Mouse (Mus musculus) bone marrow, adult 2 months (tissue): ENCODE measurements around the gene Klhl2. TPM values are rescaled to one million over a fixed set of nuclear protein-coding genes. Genes with fewer than 3 reads are reported as not detected.

Source experiments
- H3K27ac ChIP-seq: fragments of 200-500 bp; 2 replicates; pipeline ENCODE4 v1.5.1; 2012; ENCODE audit warnings: low read depth, mild to moderate bottlenecking, control low read depth, inconsistent platforms, low read length; ENCODE audit not compliant: control insufficient read depth, poor library complexity, insufficient read depth
- H3K4me1 ChIP-seq: fragments of 200-500 bp; 2 replicates; pipeline ENCODE4 v1.6.1; 2011; ENCODE audit warnings: low read length; ENCODE audit not compliant: control insufficient read depth, insufficient read depth
- H3K4me3 ChIP-seq: fragments of 200-500 bp; replicated peaks from 2 replicates; pipeline ENCODE3; 2011; ENCODE audit warnings: mild to moderate bottlenecking, low read depth, low read length, control low read depth; ENCODE audit not compliant: control insufficient read depth
- CTCF ChIP-seq: fragments of 200-500 bp; IDR thresholded peaks from 2 replicates; pipeline ENCODE4 v1.5.1; 2011; ENCODE audit warnings: low read length, control low read depth; ENCODE audit not compliant: control insufficient read depth, insufficient read depth
- POLR2A ChIP-seq: fragments of 200-500 bp; IDR thresholded peaks from 2 replicates; pipeline ENCODE4 v1.6.1; 2011; ENCODE audit warnings: low read depth, mild to moderate bottlenecking, control low read depth, low read length, borderline replicate concordance; ENCODE audit not compliant: control insufficient read depth
- WGBS: fragments of 180-500 bp; shearing (Covaris S2); methylation state at CpG from one replicate; pipeline ENCODE4 v1.1.7; 2018; 5-methylcytosine and 5-hydroxymethylcytosine counted together
- polyA plus RNA-seq: library from polyadenylated mRNA; stranded (reverse); fragments of >200 nt; gene quantifications from 2 replicates; pipeline ENCODE4 v1.2.4, GENCODE M21; 2011; ENCODE audit warnings: low replicate concordance; ENCODE audit not compliant: missing spikeins, insufficient read depth, insufficient read length

Gene Klhl2
- polyA plus RNA-seq, 1 experiment: 6.2 TPM

- TF ChIP-seq POLR2A: no peak
- TF ChIP-seq CTCF: no peak
- Histone ChIP-seq H3K27ac (no peak overlapping the region), H3K4me3 (no peak overlapping the region), H3K4me1 (no peaks in the 10 kb centered on the region; the same call in 1 of the 2 replicates)
- WGBS: 81% methylated on average over 7 of the region's 7 CpGs
These were observed 79.0 kb downstream of the Klhl2 start for GRCm38 (mm10) chr8:64770814-64771213.

GRCm38 (mm10) chr8:64769586-64769985, 80.2 kb downstream of the Klhl2 start:
- no peak for TF ChIP-seq CTCF
- TF ChIP-seq POLR2A: no peak
- H3K4me3 ChIP-seq: no peak overlapping the region
- 85% methylated on average over 7 of the region's 7 CpGs for WGBS

GRCm38 (mm10) chr8:64768645-64769044, 81.2 kb downstream of the Klhl2 start:
- no peak for TF ChIP-seq CTCF
- TF ChIP-seq POLR2A: no peak
- Histone ChIP-seq H3K4me1 (no peaks in the 10 kb centered on the region; the same call in 1 of the 2 replicates), H3K27ac (no peak overlapping the region), H3K4me3 (no peak overlapping the region)
- 70% methylated on average over 9 of the region's 9 CpGs for WGBS

More at GRCm38 (mm10) chr8:64769586-64769985, 80.2 kb downstream of the Klhl2 start:
- Histone ChIP-seq H3K27ac (no peak overlapping the region), H3K4me1 (no peaks in the 10 kb centered on the region; the same call in 1 of the 2 replicates)

GRCm38 (mm10) chr8:64767047-64767446, 82.8 kb downstream of the Klhl2 start:
- Histone ChIP-seq H3K4me3 (no peak overlapping the region), H3K4me1 (no peaks in the 10 kb centered on the region; the same call in 1 of the 2 replicates), H3K27ac (no peak overlapping the region)
- WGBS: 66% methylated on average over 9 of the region's 9 CpGs
- no peak for TF ChIP-seq CTCF
- TF ChIP-seq POLR2A: no peak

- 23% methylated on average over 9 of the region's 9 CpGs for WGBS
- TF ChIP-seq CTCF: no peak
- no peak for TF ChIP-seq POLR2A
- no peaks in the 10 kb centered on the region; the same call in 1 of the 2 replicates for H3K4me1 ChIP-seq
- H3K27ac ChIP-seq: no peak overlapping the region
- H3K4me3 ChIP-seq: no peak overlapping the region
These were observed 85.7 kb downstream of the Klhl2 start for GRCm38 (mm10) chr8:64764075-64764474.

GRCm38 (mm10) chr8:64762751-64763150, 87.1 kb downstream of the Klhl2 start:
- no peak overlapping the region for H3K4me3 ChIP-seq
- TF ChIP-seq CTCF: no peak
- no peak for TF ChIP-seq POLR2A
- 90% methylated on average over 1 of the region's 1 CpGs for WGBS
- H3K4me1 ChIP-seq: no peaks in the 10 kb centered on the region; the same call in 1 of the 2 replicates
- no peak overlapping the region for H3K27ac ChIP-seq

- Histone ChIP-seq H3K4me1 (no peaks in the 10 kb centered on the region; the same call in 1 of the 2 replicates), H3K27ac (no peak overlapping the region), H3K4me3 (no peak overlapping the region)
- 62% methylated on average over 8 of the region's 8 CpGs for WGBS
- TF ChIP-seq POLR2A (no peak), CTCF (0 out of 2 replicates have a peak, but pooled peaks have one; percentile 14)
These were observed 88.4 kb downstream of the Klhl2 start for GRCm38 (mm10) chr8:64761430-64761829.

- H3K4me1 ChIP-seq: no peaks in the 10 kb centered on the region
- H3K4me3 ChIP-seq: no peak overlapping the region
- H3K27ac ChIP-seq: no peak overlapping the region
- no peak for TF ChIP-seq CTCF
- no peak for TF ChIP-seq POLR2A
- 93% methylated on average over 15 of the region's 15 CpGs for WGBS
These were observed 91.9 kb downstream of the Klhl2 start for GRCm38 (mm10) chr8:64757956-64758355.

- no peak for TF ChIP-seq CTCF
- TF ChIP-seq POLR2A: no peak
- Histone ChIP-seq H3K27ac (no peak overlapping the region), H3K4me1 (no peaks in the 10 kb centered on the region), H3K4me3 (no peak overlapping the region)
- 77% methylated on average over 10 of the region's 10 CpGs for WGBS
These were observed 103.4 kb downstream of the Klhl2 start for GRCm38 (mm10) chr8:64746215-64747058.
